Mouse (Mus musculus) MEL (cell line): Measurements from ENCODE around the gene Slc4a10. TPM values are rescaled to one million over a fixed set of nuclear protein-coding genes. Genes with fewer than 3 reads are reported as not detected.
A peak's percentile ranks its signal among the peaks of the same experiment; 100 is the strongest.

Experiments
- DNase-seq: peaks from one replicate; pipeline ENCODE4 v3.0.0; 2011; ENCODE audit warnings: low read depth, low spot score
- H3K27ac ChIP-seq: 2 replicates; pipeline ENCODE4 v1.5.1; 2012; ENCODE audit warnings: low read depth, mild to moderate bottlenecking, control low read depth, low read length, moderate library complexity; ENCODE audit not compliant: control insufficient read depth
- H3K27me3 ChIP-seq, 2 experiments: fragments of 150-350 bp in 1 of 2; sonication (generic) in 1 of 2; 2 replicates each; pipeline ENCODE4 v1.6.1; 2012; ENCODE audit warnings: low read length in 2 of 2, mild to moderate bottlenecking in 2 of 2, improper control_type of control experiment in 1 of 2, moderate library complexity in 1 of 2; ENCODE audit not compliant: insufficient read depth in 2 of 2, control insufficient read depth in 1 of 2
- H3K36me3 ChIP-seq, 2 experiments: 2 replicates each; pipeline ENCODE4 v1.6.1; 2012 to 2014; ENCODE audit warnings: low read length in 2 of 2, improper control_type of control experiment in 1 of 2, inconsistent platforms in 1 of 2, mild to moderate bottlenecking in 1 of 2; ENCODE audit not compliant: insufficient read depth in 2 of 2, control insufficient read depth in 1 of 2
- H3K4me1 ChIP-seq, 2 experiments: fragments of 150-350 bp in 1 of 2; sonication (generic) in 1 of 2; 2 replicates each; pipeline ENCODE4 v1.6.1; 2012; ENCODE audit warnings: low read length in 2 of 2, improper control_type of control experiment in 1 of 2, mild to moderate bottlenecking in 1 of 2; ENCODE audit not compliant: insufficient read depth in 2 of 2, control insufficient read depth in 1 of 2
- H3K4me3 ChIP-seq, 2 experiments: fragments of 150-350 bp in 1 of 2; sonication (generic) in 1 of 2; 2 replicates each; pipeline ENCODE4 v1.5.1; 2012; ENCODE audit warnings: low read depth in 2 of 2, low read length in 2 of 2, mild to moderate bottlenecking in 2 of 2, moderate library complexity in 2 of 2, control low read depth in 1 of 2, improper control_type of control experiment in 1 of 2; ENCODE audit not compliant: control insufficient read depth in 1 of 2, insufficient read depth in 1 of 2
- H3K79me2 ChIP-seq: 2 replicates; pipeline ENCODE4 v1.6.1; 2012; ENCODE audit warnings: mild to moderate bottlenecking, low read length, moderate library complexity; ENCODE audit not compliant: control insufficient read depth, poor library complexity, insufficient read depth
- H3K9ac ChIP-seq: 2 replicates; pipeline ENCODE4 v1.6.1; 2012; ENCODE audit warnings: low read depth, mild to moderate bottlenecking, control low read depth, low read length, moderate library complexity; ENCODE audit not compliant: control insufficient read depth, poor library complexity, severe bottlenecking
- H3K9me3 ChIP-seq: fragments of 150-350 bp; sonication (generic); replicated peaks from 2 replicates; pipeline ENCODE4 v1.6.1; 2012; ENCODE audit warnings: mild to moderate bottlenecking, low read length, improper control_type of control experiment, moderate library complexity; ENCODE audit not compliant: insufficient read depth
- BHLHE40 ChIP-seq: IDR thresholded peaks from 2 replicates; pipeline ENCODE4 v1.6.1; 2012; ENCODE audit warnings: low read depth, mild to moderate bottlenecking, inconsistent platforms, low read length, improper control_type of control experiment, borderline replicate concordance
- CHD1 ChIP-seq: IDR thresholded peaks from 2 replicates; pipeline ENCODE4 v1.6.1; 2012; ENCODE audit warnings: low read depth, mild to moderate bottlenecking, inconsistent platforms, low read length, improper control_type of control experiment
- E2F4 ChIP-seq: IDR thresholded peaks from 2 replicates; pipeline ENCODE4 v1.6.1; 2011; ENCODE audit warnings: low read depth, low read length, improper control_type of control experiment, borderline replicate concordance
- EP300 ChIP-seq, 2 experiments: IDR thresholded peaks; 2 replicates each; pipeline ENCODE4 v1.6.1; 2011; ENCODE audit warnings: improper control_type of control experiment in 2 of 2, low read length in 2 of 2, low read depth in 1 of 2, mild to moderate bottlenecking in 1 of 2
- JUND ChIP-seq: IDR thresholded peaks from 2 replicates; pipeline ENCODE4 v1.6.1; 2011; ENCODE audit warnings: low read depth, mild to moderate bottlenecking, improper control_type of control experiment, low read length
- KAT2A ChIP-seq: conservative IDR thresholded peaks from 2 replicates; pipeline ENCODE4 v1.6.1; 2012; ENCODE audit warnings: low read depth, low read length, improper control_type of control experiment, inconsistent platforms
- MAFK ChIP-seq: IDR thresholded peaks from 2 replicates; pipeline ENCODE4 v1.6.1; 2011; ENCODE audit warnings: low read depth, mild to moderate bottlenecking, low read length, improper control_type of control experiment, borderline replicate concordance
- MAX ChIP-seq: IDR thresholded peaks from 2 replicates; pipeline ENCODE4 v1.6.1; 2011; ENCODE audit warnings: low read length, improper control_type of control experiment
- MXI1 ChIP-seq: IDR thresholded peaks from 2 replicates; pipeline ENCODE4 v1.6.1; 2011; ENCODE audit warnings: mild to moderate bottlenecking, low read depth, low read length, improper control_type of control experiment
- MYC ChIP-seq: IDR thresholded peaks from 2 replicates; pipeline ENCODE4 v1.6.1; 2011; ENCODE audit warnings: low read depth, mild to moderate bottlenecking, low read length, improper control_type of control experiment, moderate library complexity
- NRF1 ChIP-seq: IDR thresholded peaks from 2 replicates; pipeline ENCODE4 v1.6.1; 2014; ENCODE audit warnings: low read depth, mild to moderate bottlenecking, inconsistent platforms, low read length, improper control_type of control experiment, moderate library complexity; ENCODE audit not compliant: poor library complexity, insufficient read depth, severe bottlenecking
- POLR2A ChIP-seq, 2 experiments: IDR thresholded peaks; 2 replicates each; pipeline ENCODE4 v1.6.1; 2011 to 2012; ENCODE audit warnings: low read length in 2 of 2, mild to moderate bottlenecking in 2 of 2, control low read depth in 1 of 2, improper control_type of control experiment in 1 of 2, low read depth in 1 of 2, moderate library complexity in 1 of 2; ENCODE audit not compliant: control insufficient read depth in 1 of 2, insufficient read depth in 1 of 2, poor library complexity in 1 of 2
- POLR2AphosphoS2 ChIP-seq: IDR thresholded peaks from 2 replicates; pipeline ENCODE4 v1.6.1; 2011; ENCODE audit warnings: low read length, improper control_type of control experiment
- SIN3A ChIP-seq: IDR thresholded peaks from 2 replicates; pipeline ENCODE4 v1.6.1; 2012; ENCODE audit warnings: low read length, improper control_type of control experiment, inconsistent platforms
- SMC3 ChIP-seq: IDR thresholded peaks from 2 replicates; pipeline ENCODE4 v1.6.1; 2011; ENCODE audit warnings: low read depth, low read length, improper control_type of control experiment
- TBP ChIP-seq: IDR thresholded peaks from 2 replicates; pipeline ENCODE4 v1.8.0; 2011; ENCODE audit warnings: low read depth, low read length, improper control_type of control experiment
- USF1 ChIP-seq: IDR thresholded peaks from 2 replicates; pipeline ENCODE4 v1.6.1; 2014; ENCODE audit warnings: low read depth, mild to moderate bottlenecking, inconsistent platforms, low read length, improper control_type of control experiment, moderate library complexity
- ZMIZ1 ChIP-seq: IDR thresholded peaks from 2 replicates; pipeline ENCODE4 v1.6.1; 2012; ENCODE audit warnings: low read depth, mild to moderate bottlenecking, inconsistent platforms, low read length, improper control_type of control experiment, moderate library complexity
- polyA plus RNA-seq, 2 experiments: library from polyadenylated mRNA; stranded (reverse) in 1 of 2; unstranded in 1 of 2; fragments of >175 nt in 1 of 2; fragments of >200 nt in 1 of 2; gene quantifications; 2 replicates each; pipeline versions ENCODE4 v1.2.1 to v1.2.4; 2012; ENCODE audit warnings: low replicate concordance in 2 of 2, low read depth in 1 of 2; ENCODE audit not compliant: insufficient read length in 2 of 2, insufficient read depth in 1 of 2, missing spikeins in 1 of 2
- total RNA-seq: library from RNA; depleted of rRNA; stranded (reverse); fragments of 300-350 nt; gene quantifications from 2 replicates; pipeline ENCODE4 v1.2.3, GENCODE M21; 2012

The Slc4a10 gene
- total and polyA plus RNA-seq, 3 experiments, result 0.08 TPM; not detected in 2

GRCm38 (mm10) chr2:62048116-62048515 is 1.9 kb downstream of the Slc4a10 start:
- no peak overlapping the region for H3K9ac ChIP-seq
- H3K4me3 ChIP-seq, result no peak overlapping the region
- H3K79me2 ChIP-seq, result no peaks in the 10 kb centered on the region
- TF ChIP-seq JUND (no peak), POLR2A (IDR thresholded peaks at IDR 0.05; ENCODE audit: control insufficient read depth in 1 of 2, insufficient read depth in 1 of 2, low read depth in 1 of 2, low read length in 2 of 2, poor library complexity in 1 of 2) (no peak), USF1 (no peak), ZMIZ1 (no peak), KAT2A (no peak), SMC3 (no peak)
- no peaks in the 10 kb centered on the region for H3K36me3 ChIP-seq
- DNase-seq, result peak; percentile 2
- no peak overlapping the region for H3K27ac ChIP-seq
- no peaks in the 10 kb centered on the region for H3K4me1 ChIP-seq
- peaks cover 0 to 1% of the 10 kb centered on the region in 2 experiments; a peak in 2 of 4 replicates for H3K27me3 ChIP-seq
- no peaks in the 10 kb centered on the region for H3K9me3 ChIP-seq

- H3K9me3 ChIP-seq, result no peaks in the 10 kb centered on the region
- TF ChIP-seq TBP (no peak), CHD1 (no peak), POLR2AphosphoS2 (no peak), E2F4 (no peak), MXI1 (no peak), MYC (no peak), EP300 (IDR thresholded peaks at IDR 0.05; ENCODE audit: low read depth in 1 of 2, low read length in 2 of 2) (no peak), SIN3A (no peak), MAX (no peak), SMC3 (no peak), BHLHE40 (no peak), NRF1 (no peak), MAFK (no peak), JUND (no peak)
- no peak overlapping the region for H3K9ac ChIP-seq
- no peak overlapping the region for H3K4me3 ChIP-seq
- H3K79me2 ChIP-seq, result no peaks in the 10 kb centered on the region
- no peak for DNase-seq
- no peaks in the 10 kb centered on the region for H3K27me3 ChIP-seq
- H3K4me1 ChIP-seq, result no peaks in the 10 kb centered on the region
- no peak overlapping the region for H3K27ac ChIP-seq
- H3K36me3 ChIP-seq, result no peaks in the 10 kb centered on the region
These were observed 30.2 kb downstream of the Slc4a10 start for GRCm38 (mm10) chr2:62076512-62076911.
